Mouse (Mus musculus): ENCODE measurements at regions not wholly inside any gene's neighbourhood (a gene's known extent, or its start where the extent isn't known, plus 50 kb on each side); places are given as distances from the start of the nearest gene placed in this dataset.

DNA sequence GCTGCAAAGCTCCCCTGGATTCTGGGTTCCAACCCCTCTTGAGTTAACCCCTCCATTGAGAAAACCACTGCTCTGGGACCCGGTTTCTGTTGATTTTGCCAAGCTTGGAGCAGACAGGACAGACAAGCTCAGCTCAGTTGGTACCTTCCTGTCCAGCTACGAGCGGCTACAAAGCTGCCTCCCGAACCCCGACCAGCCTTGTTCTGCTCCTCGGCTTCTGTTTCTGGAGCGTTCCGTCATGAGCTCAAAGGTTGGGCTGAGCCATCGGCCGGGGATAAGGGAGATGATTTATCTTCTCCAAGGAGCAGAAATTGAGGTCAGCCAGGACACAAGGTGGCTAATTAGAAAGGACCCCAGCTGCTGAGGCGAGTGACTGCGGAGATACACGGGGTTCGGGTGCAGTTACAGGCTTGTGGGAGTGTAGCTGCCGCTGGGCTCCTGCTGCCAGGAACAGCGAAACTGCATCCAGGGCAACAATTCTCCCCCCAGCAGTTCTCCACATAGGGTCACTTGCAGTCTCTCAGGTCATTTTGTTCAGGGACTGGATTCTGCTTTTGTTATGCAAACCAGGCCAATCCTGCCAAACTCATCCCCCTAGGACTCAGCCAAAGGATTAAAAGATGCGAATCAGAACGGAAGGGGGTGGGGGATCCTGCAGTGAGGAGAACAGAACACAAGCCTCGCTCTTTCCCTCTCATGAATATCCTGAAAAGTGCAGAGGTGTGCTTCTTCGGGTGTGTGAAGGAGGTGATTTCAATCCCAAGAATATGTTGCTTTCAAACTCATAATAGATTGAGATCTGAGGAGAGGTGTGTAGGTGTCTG lies 50.0 kb upstream of the Tmem132d start:
- Histone ChIP-seq H3K4me2 (ENCODE audit: low read length) (peak overlapping the region; percentile 41), H3K27me3 (ENCODE audit: control insufficient read depth, insufficient read depth, low read length) (peaks cover 23% of the 10 kb centered on the region), H3K9me3 (ENCODE audit: control insufficient read depth, low read length) (no peaks in the 10 kb centered on the region), H3K27ac (replicated peaks in 1 of 2; ENCODE audit: control insufficient read depth in 1 of 2, insufficient read depth in 1 of 2, low read depth in 2 of 2, low read length in 2 of 2) (no peak overlapping the region), H3K4me3 (ENCODE audit: control insufficient read depth in 1 of 2, insufficient read depth in 1 of 2, low read depth in 1 of 2, low read length in 2 of 2) (no peak overlapping the region), H3K4me1 (ENCODE audit: control insufficient read depth in 2 of 2, insufficient read depth in 2 of 2, low read length in 2 of 2) (no peaks in the 10 kb centered on the region; a peak in 1 of 4 replicates), H3K9ac (ENCODE audit: low read length) (no peak overlapping the region), H3K36me3 (ENCODE audit: control insufficient read depth, insufficient read depth, low read length) (no peaks in the 10 kb centered on the region)
- 6% methylated on average over 20 of the region's 20 CpGs for WGBS
- no peak for ATAC-seq (ENCODE audit: insufficient number of reproducible peaks, insufficient read depth, low FRiP score, low read depth)

Measured in heart, embryonic 14.5 days (tissue).